Mouse (Mus musculus) liver, embryonic 14.5 days (tissue): ENCODE measurements around the gene Rtn4rl1. TPM values are rescaled to one million over a fixed set of nuclear protein-coding genes. Genes with fewer than 3 reads are reported as not detected.

Experiments
- ATAC-seq: fragments of 200-750 bp; cut with Nextera tagmentation; 2 replicates; pipeline ENCODE4 v1.8.0; 2017; ENCODE audit warnings: moderate number of reproducible peaks, mild to moderate bottlenecking, moderate library complexity; ENCODE audit not compliant: insufficient read depth
- DNase-seq, 3 experiments: peaks; one replicate each; pipeline ENCODE4 v3.0.0-alpha.2; 2012 to 2013; ENCODE audit warnings: low read depth in 3 of 3, low spot score in 3 of 3
- H3K27ac ChIP-seq: fragments of 300-500 bp; sonication (generic); 2 replicates; pipeline ENCODE4 v1.5.1; 2014; ENCODE audit warnings: moderate library complexity, mild to moderate bottlenecking, control low read depth, inconsistent platforms
- H3K27me3 ChIP-seq: fragments of 300-500 bp; sonication (generic); 2 replicates; pipeline ENCODE4 v1.6.1; 2014; ENCODE audit warnings: mild to moderate bottlenecking, low read length, moderate library complexity; ENCODE audit not compliant: control insufficient read depth, insufficient read depth
- H3K36me3 ChIP-seq: fragments of 300-500 bp; sonication (generic); replicated peaks from 2 replicates; pipeline ENCODE4 v1.6.1; 2014; ENCODE audit warnings: low read depth; ENCODE audit not compliant: control insufficient read depth, insufficient read depth
- H3K4me1 ChIP-seq, 2 experiments: fragments of 200-500 bp in 1 of 2; fragments of 300-500 bp in 1 of 2; sonication (generic) in 1 of 2; replicated peaks; 2 replicates each; pipeline ENCODE4 v1.6.1; 2012 to 2014; ENCODE audit warnings: antibody characterized with exemption in 1 of 2, inconsistent platforms in 1 of 2, low read length in 1 of 2; ENCODE audit not compliant: control insufficient read depth in 2 of 2, insufficient read depth in 2 of 2
- H3K4me2 ChIP-seq: fragments of 300-500 bp; sonication (generic); 2 replicates; pipeline ENCODE4 v1.6.1; 2014; ENCODE audit warnings: low read depth, mild to moderate bottlenecking, control low read depth, moderate library complexity
- H3K4me3 ChIP-seq, 2 experiments: fragments of 200-500 bp in 1 of 2; fragments of 300-500 bp in 1 of 2; sonication (generic) in 1 of 2; 2 replicates each; pipeline ENCODE4 v1.5.1; 2012 to 2014; ENCODE audit warnings: low read depth in 2 of 2, low read length in 2 of 2, mild to moderate bottlenecking in 2 of 2, control low read depth in 1 of 2, inconsistent platforms in 1 of 2, moderate library complexity in 1 of 2; ENCODE audit not compliant: insufficient read depth in 1 of 2
- H3K9ac ChIP-seq: fragments of 300-500 bp; sonication (generic); replicated peaks from 2 replicates; pipeline ENCODE4 v1.6.1; 2014; ENCODE audit warnings: mild to moderate bottlenecking, control low read depth, moderate library complexity
- H3K9me3 ChIP-seq: fragments of 300-500 bp; sonication (generic); 2 replicates; pipeline ENCODE4 v1.6.1; 2016; ENCODE audit warnings: low read length, mixed read lengths; ENCODE audit not compliant: control insufficient read depth
- CTCF ChIP-seq: IDR thresholded peaks from 2 replicates; pipeline ENCODE4 v1.5.1; 2016; ENCODE audit warnings: antibody characterized with exemption, low read depth, control low read depth
- EP300 ChIP-seq: IDR thresholded peaks from 2 replicates; pipeline ENCODE4 v1.6.1; 2016; ENCODE audit warnings: antibody characterized with exemption, low read depth
- WGBS: fragments of 180-500 bp; shearing (Covaris S2); extraction: QIAGEN DNeasy Blood & Tissue Kit; methylation state at CpG from one replicate; pipeline ENCODE4 v1.1.7; 2014; ENCODE audit not compliant: insufficient replicate concordance; 5-methylcytosine and 5-hydroxymethylcytosine counted together
- polyA plus RNA-seq, 2 experiments: library from polyadenylated mRNA; depleted of rRNA in 1 of 2; stranded (reverse) in 1 of 2; unstranded in 1 of 2; fragments of >200 nt; fragmentation: Nextera tagmentation in 1 of 2; extraction: Ambion mirVana in 1 of 2; gene quantifications; 2 replicates each; pipeline versions ENCODE4 v1.2.1 to v1.2.3; 2012 to 2014

The Rtn4rl1 gene
- polyA plus RNA-seq, 2 experiments = 0.56 to 0.98 TPM

GRCm38 (mm10) chr11:75192336-75193214 lies 1.0 kb upstream of the Rtn4rl1 start:
- H3K4me1 ChIP-seq = peaks cover 7 to 15% of the 10 kb centered on the region in 2 experiments; a peak in 3 of 4 replicates
- no peak overlapping the region for H3K9ac ChIP-seq
- WGBS = 25% methylated on average over 13 of the region's 13 CpGs
- ATAC-seq (no peak), DNase-seq (peak in 2 of 3 experiments; percentile 40 to 43)
- H3K27ac ChIP-seq = no peak overlapping the region
- peak overlapping the region; percentile 56 for H3K4me2 ChIP-seq
- no peaks in the 10 kb centered on the region for H3K9me3 ChIP-seq
- H3K4me3 ChIP-seq = peak overlapping the region in 1 of 2 experiments; percentile 59; a peak in 2 of 4 replicates
- no peaks in the 10 kb centered on the region for H3K36me3 ChIP-seq
- TF ChIP-seq EP300 (no peak), CTCF (peak; percentile 87)
- peaks cover 52% of the 10 kb centered on the region for H3K27me3 ChIP-seq

GRCm38 (mm10) chr11:75194121-75194849 lies 702 bp downstream of the Rtn4rl1 start:
- ATAC-seq = no peak
- H3K9me3 ChIP-seq = no peaks in the 10 kb centered on the region
- no peaks in the 10 kb centered on the region for H3K36me3 ChIP-seq
- no peak for TF ChIP-seq EP300
- no peak for TF ChIP-seq CTCF
- H3K4me1 ChIP-seq = peaks cover 2 to 12% of the 10 kb centered on the region in 2 experiments; a peak in 3 of 4 replicates
- H3K27ac ChIP-seq = no peak overlapping the region
- no peak overlapping the region for H3K9ac ChIP-seq
- under 1% methylated on average over 52 of the region's 52 CpGs for WGBS
- DNase-seq = no peak
- peaks cover 52% of the 10 kb centered on the region for H3K27me3 ChIP-seq
- peak overlapping the region; percentile 8 to 59; a peak in 3 of 4 replicates for H3K4me3 ChIP-seq
- peak overlapping the region; percentile 56 for H3K4me2 ChIP-seq

GRCm38 (mm10) chr11:75194850-75195461 lies 1.4 kb downstream of the Rtn4rl1 start:
- Histone ChIP-seq H3K4me3 (peak overlapping the region; percentile 8 to 37; a peak in 2 of 4 replicates), H3K27ac (no peak overlapping the region), H3K9me3 (no peaks in the 10 kb centered on the region), H3K9ac (no peak overlapping the region), H3K27me3 (peaks cover 52% of the 10 kb centered on the region), H3K4me1 (peaks cover 0 to 8% of the 10 kb centered on the region in 2 experiments; a peak in 2 of 4 replicates), H3K36me3 (no peaks in the 10 kb centered on the region), H3K4me2 (peak overlapping the region; percentile 56)
- no peak for ATAC-seq
- DNase-seq = peak in 1 of 3 experiments; percentile 22
- 1% methylated on average over 39 of the region's 39 CpGs for WGBS
- no peak for TF ChIP-seq EP300
- TF ChIP-seq CTCF = no peak

- H3K9me3 ChIP-seq = no peaks in the 10 kb centered on the region
- no peak for DNase-seq
- no peak overlapping the region for H3K4me3 ChIP-seq
- 51% methylated on average over 6 of the region's 6 CpGs for WGBS
- H3K36me3 ChIP-seq = no peaks in the 10 kb centered on the region
- H3K4me1 ChIP-seq = 0 out of 4 replicates have a peak, but pooled peaks cover 0 to 4% of the 10 kb centered on the region in 2 experiments
- H3K27me3 ChIP-seq = peaks cover 52% of the 10 kb centered on the region
- no peak overlapping the region for H3K4me2 ChIP-seq
- TF ChIP-seq CTCF (no peak), EP300 (no peak)
- ATAC-seq = no peak
- no peak overlapping the region for H3K9ac ChIP-seq
- no peak overlapping the region for H3K27ac ChIP-seq
Observed at GRCm38 (mm10) chr11:75196131-75196530, 2.5 kb downstream of the Rtn4rl1 start.
